Mouse (Mus musculus): ENCODE data around the gene Nrap. TPM values are rescaled to one million over a fixed set of nuclear protein-coding genes. Genes with fewer than 3 reads are reported as not detected.

Nrap gene
- polyA plus RNA-seq, 1 experiment from 2014 or later, result 0.41 TPM

- H3K4me1 ChIP-seq (replicated peaks; ENCODE audit: control insufficient read depth, insufficient read depth), result peaks cover 5% of the 10 kb centered on the region; the same call in 1 of the 2 replicates
- H3K4me2 ChIP-seq (replicated peaks; ENCODE audit: low read depth), result no peak overlapping the region
- TF ChIP-seq EP300 (optimal IDR thresholded peaks at IDR 0.05) (no peak), CTCF (IDR thresholded peaks at IDR 0.05; ENCODE audit: low read depth) (no peak)
- 77% methylated on average over 6 of the region's 6 CpGs for WGBS
- H3K27me3 ChIP-seq (ENCODE audit: control insufficient read depth, insufficient read depth, low read length), result no peaks in the 10 kb centered on the region
- H3K4me3 ChIP-seq (ENCODE audit: low read depth, low read length), result no peak overlapping the region
- no peak overlapping the region for H3K9ac ChIP-seq (ENCODE audit: low read length)
- ATAC-seq (ENCODE audit: low FRiP score, low TSS enrichment) (no peak), DNase-seq (ENCODE audit: low spot score) (no peak)
- H3K36me3 ChIP-seq (ENCODE audit: control insufficient read depth, insufficient read depth, low read length), result no peaks in the 10 kb centered on the region
- no peak overlapping the region for H3K27ac ChIP-seq (replicated peaks)
- no peaks in the 10 kb centered on the region for H3K9me3 ChIP-seq (ENCODE audit: control insufficient read depth, low read length)
Measured at GRCm38 (mm10) chr19:56401864-56402263, 12.0 kb upstream of the Nrap start.

DNA sequence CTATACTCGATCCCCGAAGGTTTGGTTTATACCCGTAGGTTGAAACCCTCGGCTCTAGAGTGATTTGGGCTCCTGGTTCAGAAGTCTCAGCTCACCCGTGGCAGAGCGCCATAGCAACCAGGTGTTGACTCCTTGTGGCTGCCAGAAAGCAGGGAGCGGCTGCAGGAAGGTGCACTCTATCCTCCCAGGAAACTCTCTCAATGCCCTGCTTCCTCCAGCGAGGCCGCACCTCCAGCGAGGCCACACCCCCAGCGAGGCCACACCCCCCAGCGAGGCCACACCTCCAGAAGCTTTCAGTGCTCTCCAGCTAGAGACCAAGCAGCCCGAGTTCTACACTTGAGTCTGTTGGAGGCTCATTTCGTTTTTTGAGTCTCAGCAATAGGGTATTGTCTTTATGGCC, 10.4 kb upstream of the Nrap start:
- H3K9ac ChIP-seq (ENCODE audit: low read length), result no peak overlapping the region
- no peak overlapping the region for H3K4me3 ChIP-seq (ENCODE audit: low read depth, low read length)
- no peaks in the 10 kb centered on the region for H3K27me3 ChIP-seq (ENCODE audit: control insufficient read depth, insufficient read depth, low read length)
- H3K4me2 ChIP-seq (replicated peaks; ENCODE audit: low read depth), result no peak overlapping the region
- H3K36me3 ChIP-seq (ENCODE audit: control insufficient read depth, insufficient read depth, low read length), result no peaks in the 10 kb centered on the region
- H3K9me3 ChIP-seq (ENCODE audit: control insufficient read depth, low read length), result no peaks in the 10 kb centered on the region
- ATAC-seq (ENCODE audit: low FRiP score, low TSS enrichment), result peak; percentile 86
- peak; percentile 94 for DNase-seq (ENCODE audit: low spot score)
- H3K4me1 ChIP-seq (replicated peaks; ENCODE audit: control insufficient read depth, insufficient read depth), result peaks cover 8% of the 10 kb centered on the region; the same call in 1 of the 2 replicates
- 41% methylated on average over 14 of the region's 14 CpGs for WGBS
- TF ChIP-seq CTCF (IDR thresholded peaks at IDR 0.05; ENCODE audit: low read depth) (no peak), EP300 (optimal IDR thresholded peaks at IDR 0.05) (no peak)
- H3K27ac ChIP-seq (replicated peaks), result no peak overlapping the region

GRCm38 (mm10) chr19:56398528-56398795, 8.6 kb upstream of the Nrap start:
- H3K4me2 ChIP-seq (replicated peaks; ENCODE audit: low read depth), result no peak overlapping the region; the same call in 1 of the 2 replicates
- no peak overlapping the region for H3K27ac ChIP-seq (replicated peaks)
- ATAC-seq (ENCODE audit: low FRiP score, low TSS enrichment) (no peak), DNase-seq (ENCODE audit: low spot score) (no peak)
- H3K4me3 ChIP-seq (ENCODE audit: low read depth, low read length), result no peak overlapping the region
- TF ChIP-seq EP300 (optimal IDR thresholded peaks at IDR 0.05) (no peak), CTCF (IDR thresholded peaks at IDR 0.05; ENCODE audit: low read depth) (no peak)
- no peak overlapping the region for H3K9ac ChIP-seq (ENCODE audit: low read length)
- H3K27me3 ChIP-seq (ENCODE audit: control insufficient read depth, insufficient read depth, low read length), result no peaks in the 10 kb centered on the region
- no peaks in the 10 kb centered on the region for H3K36me3 ChIP-seq (ENCODE audit: control insufficient read depth, insufficient read depth, low read length)
- no peaks in the 10 kb centered on the region for H3K9me3 ChIP-seq (ENCODE audit: control insufficient read depth, low read length)
- peaks cover 8% of the 10 kb centered on the region; the same call in 1 of the 2 replicates for H3K4me1 ChIP-seq (replicated peaks; ENCODE audit: control insufficient read depth, insufficient read depth)

DNA sequence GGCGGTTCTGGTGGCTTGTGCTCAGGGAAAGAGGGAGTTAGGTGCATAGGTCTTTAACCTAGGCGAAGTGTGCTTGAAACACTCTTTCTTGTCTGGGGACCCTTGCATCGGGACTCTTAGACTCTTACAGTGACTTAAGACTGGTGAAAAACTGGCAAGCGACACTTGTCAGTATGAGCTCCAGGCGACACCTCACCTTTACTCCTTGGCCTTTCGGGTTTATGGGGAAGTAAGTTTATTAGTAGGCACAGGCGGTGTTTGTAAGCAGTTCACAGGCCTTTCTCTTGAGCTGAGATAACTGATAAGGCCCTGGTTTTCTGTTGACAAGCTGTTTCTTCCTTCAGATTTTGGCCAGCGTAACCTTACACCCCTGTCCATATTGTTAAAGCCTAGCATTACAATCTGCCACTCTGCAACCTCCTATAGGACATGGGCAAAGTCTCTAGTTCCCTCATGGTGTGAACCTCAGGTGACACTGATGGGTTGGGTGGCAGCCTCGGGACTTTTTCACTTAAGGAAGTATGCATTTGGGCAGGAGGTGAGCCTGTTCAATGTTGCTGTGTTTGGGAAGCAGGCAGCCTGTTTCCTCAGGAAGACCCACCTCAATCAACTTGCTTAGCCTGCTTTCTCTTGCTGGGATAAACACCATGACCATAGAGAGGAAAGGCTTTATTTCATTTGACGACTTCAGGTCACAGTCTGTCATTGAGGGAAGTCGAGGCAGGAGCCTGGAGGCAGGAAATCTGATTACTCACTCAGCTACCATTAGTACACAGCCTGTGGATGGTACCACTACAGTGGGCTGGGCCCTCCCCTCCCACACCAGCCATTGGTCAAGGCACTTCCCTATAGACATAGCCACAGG, 8.1 kb upstream of the Nrap start:
- peak overlapping the region; percentile 82 for H3K4me2 ChIP-seq (replicated peaks; ENCODE audit: low read depth)
- H3K9ac ChIP-seq (ENCODE audit: low read length), result peak overlapping the region; percentile 65
- H3K27me3 ChIP-seq (ENCODE audit: control insufficient read depth, insufficient read depth, low read length), result no peaks in the 10 kb centered on the region
- H3K9me3 ChIP-seq (ENCODE audit: control insufficient read depth, low read length), result no peaks in the 10 kb centered on the region
- 43% methylated on average over 11 of the region's 11 CpGs for WGBS
- ATAC-seq (ENCODE audit: low FRiP score, low TSS enrichment) (no peak), DNase-seq (ENCODE audit: low spot score) (no peak)
- H3K36me3 ChIP-seq (ENCODE audit: control insufficient read depth, insufficient read depth, low read length), result no peaks in the 10 kb centered on the region
- peaks cover 8% of the 10 kb centered on the region; the same call in 1 of the 2 replicates for H3K4me1 ChIP-seq (replicated peaks; ENCODE audit: control insufficient read depth, insufficient read depth)
- H3K4me3 ChIP-seq (ENCODE audit: low read depth, low read length), result peak overlapping the region; percentile 58
- H3K27ac ChIP-seq (replicated peaks), result peak overlapping the region; percentile 93
- TF ChIP-seq CTCF (IDR thresholded peaks at IDR 0.05; ENCODE audit: low read depth) (no peak), EP300 (optimal IDR thresholded peaks at IDR 0.05) (no peak)

- Histone ChIP-seq H3K27ac (replicated peaks) (peak within 1 kb of the TSS; percentile 93), H3K4me3 (ENCODE audit: low read depth, low read length) (peak within 1 kb of the TSS; percentile 58), H3K27me3 (ENCODE audit: control insufficient read depth, insufficient read depth, low read length) (no peaks in the 10 kb centered on the region), H3K9me3 (ENCODE audit: control insufficient read depth, low read length) (no peaks in the 10 kb centered on the region), H3K36me3 (ENCODE audit: control insufficient read depth, insufficient read depth, low read length) (no peaks in the 10 kb centered on the region), H3K4me1 (replicated peaks; ENCODE audit: control insufficient read depth, insufficient read depth) (peaks cover 8% of the 10 kb centered on the region; the same call in 1 of the 2 replicates), H3K9ac (ENCODE audit: low read length) (peak within 1 kb of the TSS; percentile 65), H3K4me2 (replicated peaks; ENCODE audit: low read depth) (peak within 1 kb of the TSS; percentile 82)
- ATAC-seq (ENCODE audit: low FRiP score, low TSS enrichment), result peak; percentile 50; the same call in 1 of the 2 replicates
- peak; percentile 82 for DNase-seq (ENCODE audit: low spot score)
- TF ChIP-seq EP300 (optimal IDR thresholded peaks at IDR 0.05), result no peak
- peak; percentile 28 for TF ChIP-seq CTCF (IDR thresholded peaks at IDR 0.05; ENCODE audit: low read depth)
- WGBS, result 1% methylated on average over 77 of the region's 78 CpGs
Measured at GRCm38 (mm10) chr19:56396669-56397621, 7.1 kb upstream of the Nrap start, which contains the start of gene Casp7. Casp7 (plus strand) TSS chr19:56397129.

All from stomach, postnatal 0 days (tissue).